Mouse (Mus musculus) heart, adult 18-20 months (tissue): ENCODE measurements around the gene Gm3055. TPM values are rescaled to one million over a fixed set of nuclear protein-coding genes. Genes with fewer than 3 reads are reported as not detected.
A peak's percentile ranks its signal among the peaks of the same experiment; 100 is the strongest.
"Not testable (repeated sequence)": the region's sequence is repeated elsewhere in the genome, so short reads cannot be mapped to it uniquely, and the experiment has no call there.

ENCODE experiments used
- DNase-seq, 2 experiments: peaks; one replicate each; pipeline ENCODE4 v3.0.0; 2021 to 2022; ENCODE audit warnings: mixed read lengths in 1 of 2
- long read RNA-seq, 2 experiments: library from polyadenylated mRNA; stranded (forward); transcript quantifications; one replicate each; pipeline ENCODE4 v2.0.0; 2021
- total RNA-seq, 2 experiments: library from RNA; stranded (reverse); gene quantifications; 2 replicates each; pipeline ENCODE4 v1.2.3; 2021

The Gm3055 gene
- total RNA-seq, result 1 to 10 TPM; 1.8 to 2.3 TPM
- long read RNA-seq, experiment 1, result 0 reads
- long read RNA-seq, experiment 2, result 0 reads

DNA sequence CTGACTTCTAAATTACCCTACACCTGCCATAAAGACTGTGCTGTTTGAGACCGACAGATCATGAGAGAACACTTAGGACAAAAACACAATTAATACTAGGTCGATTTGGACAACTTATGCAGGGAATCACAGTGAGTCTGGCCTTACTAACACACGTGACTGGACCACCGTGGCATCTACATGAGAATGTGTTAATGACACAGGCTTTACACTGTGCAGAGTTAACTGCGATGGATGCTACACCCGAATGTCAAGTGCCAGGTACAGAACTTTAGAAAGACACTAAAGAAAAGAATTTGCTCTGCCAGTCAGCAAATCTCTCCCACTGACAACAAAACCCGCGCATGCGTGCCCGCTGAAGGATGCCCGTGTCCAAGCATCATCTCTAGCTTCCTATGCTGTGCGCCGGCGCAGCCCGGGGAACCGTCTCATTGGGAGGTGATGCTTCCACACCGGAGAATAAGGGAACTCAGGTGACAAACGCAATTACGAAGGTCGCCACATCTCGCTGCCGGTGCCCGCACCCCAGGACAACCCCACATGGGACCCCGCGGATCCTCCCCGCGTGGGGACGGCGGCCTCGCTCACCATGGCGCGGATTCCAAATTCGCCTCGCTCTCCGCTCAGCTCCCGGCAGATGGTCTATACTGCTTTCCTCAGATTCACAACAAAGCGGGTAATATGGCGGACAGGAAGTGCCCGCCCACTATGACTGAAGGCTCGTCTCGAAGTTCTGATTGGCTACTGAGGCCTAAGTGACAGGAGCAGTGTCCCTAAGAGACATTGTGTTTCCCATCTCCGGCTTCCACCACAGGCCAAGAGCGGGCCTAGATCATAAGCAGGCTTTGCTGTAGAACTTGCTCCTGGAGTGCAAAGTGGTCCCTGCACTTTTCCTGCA, at the start of gene Gm3055:
Gm3055 (minus strand) TSS at position 656 of the 898 bp plus-strand sequence.
- DNase-seq, result not testable (repeated sequence)

DNA sequence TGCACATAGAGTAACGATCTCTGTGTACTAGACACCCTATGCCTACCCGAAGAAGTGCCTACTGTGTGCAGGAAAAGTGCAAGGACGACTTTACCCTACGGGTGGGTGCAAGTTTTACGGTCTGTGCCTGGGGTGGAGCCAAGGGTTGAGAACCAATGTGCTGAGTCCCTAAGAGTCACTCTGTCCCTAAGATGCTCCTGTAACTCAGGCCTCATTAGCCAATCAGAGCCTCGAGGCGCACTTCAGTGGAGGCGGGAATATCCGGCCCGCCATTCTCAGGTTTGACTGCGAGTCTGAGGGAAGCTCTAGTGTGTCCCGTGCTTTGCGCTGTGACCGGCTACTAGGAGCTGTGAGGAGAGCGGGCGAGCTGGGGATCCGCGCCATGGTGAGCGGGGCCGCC, 40.9 kb upstream of the Gm3055 start, which contains the start of gene Gm4767:
Gm4767 (plus strand) TSS at position 288 of the 400 bp plus-strand sequence.
- peak; percentile 0 for DNase-seq

DNA sequence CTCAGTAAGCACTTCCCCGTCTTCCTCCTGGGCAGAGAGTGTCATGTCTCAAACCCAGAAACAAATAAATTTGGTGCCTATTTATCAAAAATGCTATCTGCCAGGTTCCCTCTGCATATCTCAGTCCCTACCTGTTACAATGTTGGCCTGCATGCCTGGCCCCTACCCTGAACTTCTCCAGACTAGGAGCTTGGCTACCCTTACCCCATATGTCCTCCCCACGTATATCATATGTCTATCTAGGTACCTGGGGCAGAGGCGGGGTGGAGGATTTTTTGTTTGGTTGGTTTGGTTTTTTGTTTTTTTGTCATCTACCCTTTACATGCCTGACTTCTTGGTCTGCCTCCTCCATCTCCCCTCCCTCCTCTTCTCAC, 430 bp upstream of the Gm3055 start:
- not testable (repeated sequence) for DNase-seq

DNA sequence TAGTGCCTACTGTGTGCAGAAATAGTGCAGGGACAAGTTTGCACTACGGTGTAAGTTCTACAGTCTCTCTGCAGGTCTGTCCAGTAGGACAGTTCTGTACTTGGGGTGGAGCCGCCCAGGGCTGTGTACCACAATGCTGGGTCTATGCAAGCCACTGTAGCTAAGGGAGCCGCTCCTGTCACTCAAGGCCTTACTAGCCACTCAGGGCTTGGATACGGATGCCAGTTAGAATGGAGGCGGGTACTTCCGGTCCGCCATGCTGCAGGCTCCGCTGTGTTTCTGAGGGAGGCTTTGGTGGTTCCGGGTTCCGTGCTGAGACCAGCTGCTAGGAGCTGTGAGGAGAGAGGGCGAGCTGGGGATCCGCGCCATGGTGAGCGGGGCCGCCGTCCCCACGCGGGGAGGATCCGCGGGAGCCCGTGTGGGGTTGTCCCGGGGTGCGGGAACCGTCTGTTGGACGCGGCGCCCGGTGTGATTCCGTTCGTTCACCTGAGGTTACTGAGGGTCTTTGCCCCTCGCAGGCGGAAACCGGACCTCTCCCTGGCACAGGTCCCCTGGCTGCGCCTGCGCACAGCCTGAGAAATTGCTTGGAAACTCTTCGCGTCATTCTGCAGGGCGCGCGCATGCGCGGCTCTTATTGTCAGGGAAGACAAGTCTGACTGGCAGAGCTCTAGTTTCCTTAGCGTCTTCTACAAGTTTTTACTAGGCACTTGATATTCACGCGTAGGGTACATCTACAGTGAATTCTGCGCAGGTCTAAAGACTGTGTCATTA, 66.2 kb downstream of the Gm3055 start, which contains the start of gene Zfp433:
Zfp433 (plus strand) TSS at position 295 of the 771 bp plus-strand sequence.
- not testable (repeated sequence) for DNase-seq

Other genes with a start within 250 kb of the Gm3055 start
- 1 to 10 TPM; 1.4 to 1.5 TPM for gene Gna15, start 246.9 kb downstream of the Gm3055 start, total RNA-seq
- gene Gna11, start 226.0 kb downstream of the Gm3055 start, total RNA-seq, result 10 to 100 TPM; 47.8 to 49.8 TPM
- 1,000 to 10,000 TPM; 1,011 to 1,083 TPM for gene Aes, start 211.7 kb downstream of the Gm3055 start, total RNA-seq
- gene Tle2, start 196.6 kb downstream of the Gm3055 start, total RNA-seq, result 1 to 10 TPM; 4.7 to 7.1 TPM
- gene Tle6, start 170.1 kb downstream of the Gm3055 start, total RNA-seq, result 10 to 100 TPM in 1 of 2 experiments, 1 to 10 TPM in 1; 7.9 to 11.1 TPM
- gene BC025920, start 164.9 kb downstream of the Gm3055 start, total RNA-seq, result 1 to 10 TPM; 2.6 TPM
- 1 to 10 TPM; 5.6 to 6.3 TPM for gene Sirt6, start 143.4 kb downstream of the Gm3055 start, total RNA-seq
- 10 to 100 TPM in 1 of 2 experiments, 1 to 10 TPM in 1; 7.5 to 10.3 TPM for gene Ankrd24, start 142.6 kb downstream of the Gm3055 start, total RNA-seq
- 1 to 10 TPM; 1.9 to 2.0 TPM for gene Gm10778, start 122.1 kb downstream of the Gm3055 start, total RNA-seq
- 1 to 10 TPM; 3.3 to 4.6 TPM for gene Zfp433, start 66.3 kb downstream of the Gm3055 start, total RNA-seq
- 1 to 10 TPM in 1 of 2 experiments, under 1 TPM in 1; 0.87 to 1.0 TPM for gene Gm4767, start 41.0 kb upstream of the Gm3055 start, total RNA-seq
- 1 to 10 TPM in 1 of 2 experiments, under 1 TPM in 1; 0.67 to 2.1 TPM for gene Gm32687, start 92.8 kb upstream of the Gm3055 start, total RNA-seq
- gene Zfp781, start 159.3 kb upstream of the Gm3055 start, total RNA-seq, result 1 to 10 TPM in 1 of 2 experiments, under 1 TPM in 1; 0.74 to 1.0 TPM